Comparison of ENCODE assay signal across 13 mouse cellular contexts in the genomic region with DNA sequence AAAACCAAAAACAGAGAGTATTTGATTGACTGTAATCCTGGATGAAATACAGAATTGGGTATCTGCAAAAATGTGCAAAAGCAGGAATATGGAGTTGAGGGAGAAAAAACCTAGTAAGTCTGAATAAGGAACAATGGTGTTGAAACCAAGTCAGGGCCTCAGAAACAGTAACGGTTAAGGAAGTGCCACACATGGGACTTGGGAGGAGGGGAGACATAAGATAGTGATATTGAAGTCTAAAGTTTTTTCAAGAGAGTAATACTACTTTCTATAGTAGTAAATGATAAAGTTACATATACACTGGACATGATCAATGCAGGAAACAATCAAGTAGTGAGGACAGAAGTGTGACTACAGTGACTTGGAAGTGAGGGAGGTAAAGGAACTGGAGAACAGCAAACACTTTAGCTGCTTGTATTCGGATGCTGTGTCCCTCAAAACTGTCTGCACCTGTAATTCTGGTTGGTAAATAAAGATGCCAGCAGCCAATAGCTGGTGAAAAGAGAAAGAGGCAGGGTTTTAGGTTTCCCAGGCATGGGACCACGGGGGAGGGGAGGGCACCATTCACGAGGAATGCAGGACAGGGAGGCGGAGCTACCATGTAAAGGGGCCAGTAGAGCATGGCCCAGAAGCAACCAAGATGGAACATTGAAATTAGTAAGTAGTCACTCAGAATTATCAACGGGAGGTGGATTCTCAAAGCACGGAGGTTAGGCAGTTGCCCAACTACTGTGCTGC. TPM values are rescaled to one million over a fixed set of nuclear protein-coding genes. Genes with fewer than 3 reads are reported as not detected.
DNase-seq lines count a peak whose midpoint lies in the region; ATAC-seq and TF ChIP-seq lines count a peak whose summit lies in the region.
"Had no signal": no experiment of that assay in that cellular context is flagged by ENCODE, and none has a peak within 500 bp of the region (broad histone marks: within the 10 kb centered on the region; RNA-seq: fewer than 3 reads in every experiment).

No protein-coding gene starts in this region.

- DNase-seq in kidney, postnatal 0 days (ENCODE audit: low spot score): peak; percentile 32
- no peak for DNase-seq in kidney, adult 9 months
- peak; percentile 46 for DNase-seq in Muller cell, postnatal 12 days (ENCODE audit: inconsistent ontology term)
- no peak for DNase-seq in T-cell, adult 2 months (ENCODE audit: low spot score)
- DNase-seq in forebrain, embryonic 10.5 days (ENCODE audit: extremely low spot score, low spot score): no peak
- DNase-seq: adrenal gland, postnatal 14 days; cerebellum, adult 9-10 months; thymus, adult 2 months had no signal

- TF ChIP-seq CTCF in kidney, postnatal 0 days (IDR thresholded peaks at IDR 0.05; ENCODE audit: low read depth): no peak

- H3K4me1 ChIP-seq in kidney, postnatal 0 days (replicated peaks; ENCODE audit: insufficient read depth, low read length): peaks cover 22% of the 10 kb centered on the region; the same call in 1 of the 2 replicates
- peaks cover 77% of the 10 kb centered on the region for H3K4me1 ChIP-seq in megakaryocyte, embryonic 14.5 days
- H3K4me1 ChIP-seq in forebrain, embryonic 10.5 days: peaks cover 53% of the 10 kb centered on the region

- no peak overlapping the region for H3K9ac ChIP-seq in kidney, postnatal 0 days (ENCODE audit: low read depth, low read length)
- H3K9ac ChIP-seq: neural tube, embryonic 13.5 days had no signal

- H3K9me3 ChIP-seq in kidney, postnatal 0 days (replicated peaks; ENCODE audit: low read length): no peaks in the 10 kb centered on the region
- H3K9me3 ChIP-seq in megakaryocyte, embryonic 14.5 days: no peaks in the 10 kb centered on the region
- H3K9me3 ChIP-seq in forebrain, embryonic 10.5 days: no peaks in the 10 kb centered on the region
- H3K9me3 ChIP-seq: midbrain, embryonic 10.5 days; neural tube, embryonic 13.5 days had no signal

- no peaks in the 10 kb centered on the region for H3K36me3 ChIP-seq in kidney, postnatal 0 days (ENCODE audit: insufficient read depth, low read length)
- peaks cover 3% of the 10 kb centered on the region for H3K36me3 ChIP-seq in megakaryocyte, embryonic 14.5 days (replicated peaks; ENCODE audit: low read length)
- peaks cover 13% of the 10 kb centered on the region for H3K36me3 ChIP-seq in forebrain, embryonic 10.5 days (replicated peaks)
- H3K36me3 ChIP-seq: neural tube, embryonic 13.5 days had no signal

- no peak overlapping the region for H3K4me3 ChIP-seq in kidney, postnatal 0 days (replicated peaks; ENCODE audit: low read depth, low read length)
- peak overlapping the region; percentile 77 for H3K4me3 ChIP-seq in megakaryocyte, embryonic 14.5 days (replicated peaks)
- no peak overlapping the region for H3K4me3 ChIP-seq in forebrain, embryonic 10.5 days
- H3K4me3 ChIP-seq: midbrain, embryonic 10.5 days; neural tube, embryonic 13.5 days had no signal

- 45% methylated on average over 7 of the region's 7 CpGs for WGBS in kidney, postnatal 0 days
- 52% methylated on average over 7 of the region's 7 CpGs for WGBS in forebrain, embryonic 10.5 days

- ATAC-seq in kidney, postnatal 0 days (replicated peaks; ENCODE audit: low FRiP score, low read depth): no peak
- ATAC-seq in granulocyte monocyte progenitor cell, adult 5-6 weeks (replicated peaks; ENCODE audit: poor library complexity, severe bottlenecking): peak; percentile 32

- H3K27ac ChIP-seq in kidney, postnatal 0 days: no peak overlapping the region
- H3K27ac ChIP-seq in forebrain, embryonic 10.5 days: no peak overlapping the region
- H3K27ac ChIP-seq: midbrain, embryonic 10.5 days; neural tube, embryonic 13.5 days had no signal

- H3K4me2 ChIP-seq in kidney, postnatal 0 days (ENCODE audit: low read length): no peak overlapping the region
- H3K4me2 ChIP-seq: neural tube, embryonic 13.5 days had no signal

- H3K27me3 ChIP-seq in kidney, postnatal 0 days (ENCODE audit: insufficient read depth, low read length): no peaks in the 10 kb centered on the region
- H3K27me3 ChIP-seq in megakaryocyte, embryonic 14.5 days (replicated peaks): no peaks in the 10 kb centered on the region
- H3K27me3 ChIP-seq in forebrain, embryonic 10.5 days (ENCODE audit: poor library complexity, severe bottlenecking): no peaks in the 10 kb centered on the region
- H3K27me3 ChIP-seq: neural tube, embryonic 13.5 days had no signal

RNA-seq across cellular contexts. Expression of a gene that starts 5.6 kb away (rescaled TPM):
- polyA plus RNA-seq in kidney, postnatal 0 days (2015; fragmentation: Nextera tagmentation; extraction: Ambion mirVana): 209 and 218 TPM in 2 replicates
- 131 and 169 TPM in 2 replicates for total RNA-seq in granulocyte monocyte progenitor cell, adult 5-6 weeks (2014; fragmentation: Nextera tagmentation)
- 127 and 134 TPM in 2 replicates for total RNA-seq in granulocyte monocyte progenitor cell, adult 5-6 weeks (2017)
- 91.1 and 360 TPM in 2 replicates for polyA plus RNA-seq in megakaryocyte, embryonic 14.5 days (2012; ENCODE audit: insufficient read depth, low replicate concordance)
- polyA plus RNA-seq in forebrain, embryonic 10.5 days (2016; fragmentation: Nextera tagmentation; extraction: Ambion mirVana): 159 and 174 TPM in 2 replicates

RNA-seq across cellular contexts. Expression of a gene that starts 34.2 kb away (rescaled TPM):
- polyA plus RNA-seq in kidney, postnatal 0 days (2015; fragmentation: Nextera tagmentation; extraction: Ambion mirVana): not detected in 2 replicates
- total RNA-seq in granulocyte monocyte progenitor cell, adult 5-6 weeks (2014; fragmentation: Nextera tagmentation): not detected in 2 replicates
- not detected in 2 replicates for total RNA-seq in granulocyte monocyte progenitor cell, adult 5-6 weeks (2017)
- not detected in 2 replicates for polyA plus RNA-seq in megakaryocyte, embryonic 14.5 days (2012; ENCODE audit: insufficient read depth, low replicate concordance)
- not detected in 2 replicates for polyA plus RNA-seq in forebrain, embryonic 10.5 days (2016; fragmentation: Nextera tagmentation; extraction: Ambion mirVana)
- polyA plus RNA-seq: intestine, embryonic 14.5 days; midbrain, embryonic 10.5 days; neural tube, embryonic 13.5 days; thymus, adult 2 months had no signal

Comparison
In these comparisons a context has a peak if more than half of its experiments do, and no peak if none do; other contexts are left out.
1. DNase-seq: peak in kidney, postnatal 0 days (single experiment) and Muller cell, postnatal 12 days (single experiment); none in kidney, adult 9 months (single experiment), T-cell, adult 2 months (single experiment) and forebrain, embryonic 10.5 days (single experiment).